Mouse (Mus musculus): Measurements from ENCODE around the gene Gipc3. TPM values are rescaled to one million over a fixed set of nuclear protein-coding genes. Genes with fewer than 3 reads are reported as not detected.
A peak's percentile ranks its signal among the peaks of the same experiment; 100 is the strongest.

The Gipc3 gene
- polyA plus RNA-seq, 1 experiment from 2014 or later: not detected

- WGBS: 21% methylated on average over 4 of the region's 10 CpGs
- ATAC-seq: no peak
Measured at GRCm38 (mm10) chr10:81328386-81328785, 14.7 kb downstream of the Gipc3 start, which contains the start of gene Tbxa2r. Gene Tbxa2r, plus strand, starts transcription at chr10:81328731.

GRCm38 (mm10) chr10:81327959-81328358 lies 15.1 kb downstream of the Gipc3 start:
- WGBS: 77% methylated on average over 2 of the region's 2 CpGs
- H3K27ac ChIP-seq (ENCODE audit: low read length): no peak overlapping the region
- no peak for ATAC-seq

More at GRCm38 (mm10) chr10:81328386-81328785, 14.7 kb downstream of the Gipc3 start, which contains the start of gene Tbxa2r:
- no peak within 1 kb of the TSS for H3K4me2 ChIP-seq (ENCODE audit: low read length)
- no peaks in the 10 kb centered on the region for H3K9me3 ChIP-seq (replicated peaks; ENCODE audit: control insufficient read depth, low read length, poor library complexity, severe bottlenecking)
- H3K27ac ChIP-seq (ENCODE audit: low read length): no peak within 1 kb of the TSS
- no peaks in the 10 kb centered on the region for H3K4me1 ChIP-seq (ENCODE audit: control insufficient read depth, insufficient read depth, low read length)
- peaks cover 31% of the 10 kb centered on the region for H3K36me3 ChIP-seq (ENCODE audit: control insufficient read depth, insufficient read depth, low read length)
- H3K4me3 ChIP-seq (ENCODE audit: low read depth, low read length): no peak within 1 kb of the TSS
- H3K27me3 ChIP-seq (ENCODE audit: control insufficient read depth, insufficient read depth, low read depth, low read length): peaks cover 16% of the 10 kb centered on the region
- 0 out of 2 replicates have a peak within 1 kb of the TSS, but pooled peaks have one; percentile 20 for H3K9ac ChIP-seq (ENCODE audit: low read depth, low read length)

GRCm38 (mm10) chr10:81326858-81327257 lies 16.2 kb downstream of the Gipc3 start:
- Histone ChIP-seq H3K9me3 (replicated peaks; ENCODE audit: control insufficient read depth, low read length, poor library complexity, severe bottlenecking) (no peaks in the 10 kb centered on the region), H3K27ac (ENCODE audit: low read length) (no peak overlapping the region), H3K27me3 (ENCODE audit: control insufficient read depth, insufficient read depth, low read depth, low read length) (peaks cover 3% of the 10 kb centered on the region; the same call in 1 of the 2 replicates), H3K4me1 (ENCODE audit: control insufficient read depth, insufficient read depth, low read length) (peaks cover 5% of the 10 kb centered on the region), H3K4me2 (ENCODE audit: low read length) (no peak overlapping the region), H3K36me3 (ENCODE audit: control insufficient read depth, insufficient read depth, low read length) (peaks cover 40% of the 10 kb centered on the region), H3K9ac (ENCODE audit: low read depth, low read length) (no peak overlapping the region), H3K4me3 (ENCODE audit: low read depth, low read length) (no peak overlapping the region)
- ATAC-seq: no peak
- WGBS: 92% methylated on average over 6 of the region's 6 CpGs

More at GRCm38 (mm10) chr10:81327959-81328358, 15.1 kb downstream of the Gipc3 start:
- no peak overlapping the region for H3K9ac ChIP-seq (ENCODE audit: low read depth, low read length)
- peaks cover 35% of the 10 kb centered on the region for H3K36me3 ChIP-seq (ENCODE audit: control insufficient read depth, insufficient read depth, low read length)
- no peak overlapping the region for H3K4me2 ChIP-seq (ENCODE audit: low read length)
- no peaks in the 10 kb centered on the region for H3K9me3 ChIP-seq (replicated peaks; ENCODE audit: control insufficient read depth, low read length, poor library complexity, severe bottlenecking)
- peaks cover 11% of the 10 kb centered on the region for H3K27me3 ChIP-seq (ENCODE audit: control insufficient read depth, insufficient read depth, low read depth, low read length)
- no peak overlapping the region for H3K4me3 ChIP-seq (ENCODE audit: low read depth, low read length)
- H3K4me1 ChIP-seq (ENCODE audit: control insufficient read depth, insufficient read depth, low read length): no peaks in the 10 kb centered on the region

- no peak overlapping the region for H3K27ac ChIP-seq (ENCODE audit: low read length)
- WGBS: 94% methylated on average over 18 of the region's 18 CpGs
- H3K4me3 ChIP-seq (ENCODE audit: low read depth, low read length): no peak overlapping the region
- H3K4me1 ChIP-seq (ENCODE audit: control insufficient read depth, insufficient read depth, low read length): peaks cover 9% of the 10 kb centered on the region
- no peaks in the 10 kb centered on the region for H3K9me3 ChIP-seq (replicated peaks; ENCODE audit: control insufficient read depth, low read length, poor library complexity, severe bottlenecking)
- no peak overlapping the region for H3K9ac ChIP-seq (ENCODE audit: low read depth, low read length)
- ATAC-seq: no peak
- no peaks in the 10 kb centered on the region for H3K27me3 ChIP-seq (ENCODE audit: control insufficient read depth, insufficient read depth, low read depth, low read length)
- peaks cover 40% of the 10 kb centered on the region for H3K36me3 ChIP-seq (ENCODE audit: control insufficient read depth, insufficient read depth, low read length)
- no peak overlapping the region for H3K4me2 ChIP-seq (ENCODE audit: low read length)
Measured at GRCm38 (mm10) chr10:81325781-81326180, 17.3 kb downstream of the Gipc3 start.

- WGBS: 96% methylated on average over 21 of the region's 21 CpGs
- no peak overlapping the region for H3K27ac ChIP-seq (ENCODE audit: low read length)
- H3K9me3 ChIP-seq (replicated peaks; ENCODE audit: control insufficient read depth, low read length, poor library complexity, severe bottlenecking): no peaks in the 10 kb centered on the region
- ATAC-seq: no peak
- H3K36me3 ChIP-seq (ENCODE audit: control insufficient read depth, insufficient read depth, low read length): peaks cover 40% of the 10 kb centered on the region
- H3K9ac ChIP-seq (ENCODE audit: low read depth, low read length): no peak overlapping the region
- H3K27me3 ChIP-seq (ENCODE audit: control insufficient read depth, insufficient read depth, low read depth, low read length): no peaks in the 10 kb centered on the region
- H3K4me1 ChIP-seq (ENCODE audit: control insufficient read depth, insufficient read depth, low read length): peaks cover 9% of the 10 kb centered on the region
- no peak overlapping the region for H3K4me3 ChIP-seq (ENCODE audit: low read depth, low read length)
- no peak overlapping the region for H3K4me2 ChIP-seq (ENCODE audit: low read length)
Measured at GRCm38 (mm10) chr10:81325176-81325575, 17.9 kb downstream of the Gipc3 start.

- H3K4me2 ChIP-seq (ENCODE audit: low read length): no peak overlapping the region
- ATAC-seq: no peak
- no peaks in the 10 kb centered on the region for H3K27me3 ChIP-seq (ENCODE audit: control insufficient read depth, insufficient read depth, low read depth, low read length)
- peaks cover 40% of the 10 kb centered on the region for H3K36me3 ChIP-seq (ENCODE audit: control insufficient read depth, insufficient read depth, low read length)
- H3K4me1 ChIP-seq (ENCODE audit: control insufficient read depth, insufficient read depth, low read length): peaks cover 20% of the 10 kb centered on the region
- no peak overlapping the region for H3K4me3 ChIP-seq (ENCODE audit: low read depth, low read length)
- WGBS: 95% methylated on average over 18 of the region's 18 CpGs
- no peaks in the 10 kb centered on the region for H3K9me3 ChIP-seq (replicated peaks; ENCODE audit: control insufficient read depth, low read length, poor library complexity, severe bottlenecking)
- H3K9ac ChIP-seq (ENCODE audit: low read depth, low read length): no peak overlapping the region
- H3K27ac ChIP-seq (ENCODE audit: low read length): no peak overlapping the region
Measured at GRCm38 (mm10) chr10:81323791-81324530, 19.1 kb downstream of the Gipc3 start.

GRCm38 (mm10) chr10:81323141-81323775 lies 19.8 kb downstream of the Gipc3 start:
- Histone ChIP-seq H3K36me3 (ENCODE audit: control insufficient read depth, insufficient read depth, low read length) (peaks cover 43% of the 10 kb centered on the region), H3K27ac (ENCODE audit: low read length) (no peak overlapping the region), H3K4me1 (ENCODE audit: control insufficient read depth, insufficient read depth, low read length) (peaks cover 21% of the 10 kb centered on the region), H3K9ac (ENCODE audit: low read depth, low read length) (no peak overlapping the region), H3K4me3 (ENCODE audit: low read depth, low read length) (no peak overlapping the region), H3K27me3 (ENCODE audit: control insufficient read depth, insufficient read depth, low read depth, low read length) (no peaks in the 10 kb centered on the region), H3K9me3 (replicated peaks; ENCODE audit: control insufficient read depth, low read length, poor library complexity, severe bottlenecking) (no peaks in the 10 kb centered on the region), H3K4me2 (ENCODE audit: low read length) (no peak overlapping the region)
- WGBS: 93% methylated on average over 23 of the region's 23 CpGs
- no peak for ATAC-seq

GRCm38 (mm10) chr10:81322444-81322843 lies 20.6 kb downstream of the Gipc3 start:
- WGBS: 95% methylated on average over 27 of the region's 27 CpGs
- ATAC-seq: no peak
- H3K36me3 ChIP-seq (ENCODE audit: control insufficient read depth, insufficient read depth, low read length): peaks cover 44% of the 10 kb centered on the region

GRCm38 (mm10) chr10:81321436-81321835 lies 21.6 kb downstream of the Gipc3 start:
- peak overlapping the region; percentile 78 for H3K4me3 ChIP-seq (ENCODE audit: low read depth, low read length)
- peaks cover 43% of the 10 kb centered on the region for H3K36me3 ChIP-seq (ENCODE audit: control insufficient read depth, insufficient read depth, low read length)
- no peaks in the 10 kb centered on the region for H3K27me3 ChIP-seq (ENCODE audit: control insufficient read depth, insufficient read depth, low read depth, low read length)
- H3K9me3 ChIP-seq (replicated peaks; ENCODE audit: control insufficient read depth, low read length, poor library complexity, severe bottlenecking): no peaks in the 10 kb centered on the region
- H3K4me1 ChIP-seq (ENCODE audit: control insufficient read depth, insufficient read depth, low read length): peaks cover 21% of the 10 kb centered on the region
- WGBS: 3% methylated on average over 19 of the region's 20 CpGs
- peak; percentile 3 for ATAC-seq
- peak overlapping the region; percentile 88 for H3K27ac ChIP-seq (ENCODE audit: low read length)
- H3K4me2 ChIP-seq (ENCODE audit: low read length): peak overlapping the region; percentile 68
- peak overlapping the region; percentile 77 for H3K9ac ChIP-seq (ENCODE audit: low read depth, low read length)

More at GRCm38 (mm10) chr10:81322444-81322843, 20.6 kb downstream of the Gipc3 start:
- no peaks in the 10 kb centered on the region for H3K27me3 ChIP-seq (ENCODE audit: control insufficient read depth, insufficient read depth, low read depth, low read length)
- H3K9ac ChIP-seq (ENCODE audit: low read depth, low read length): no peak overlapping the region
- no peak overlapping the region for H3K4me3 ChIP-seq (ENCODE audit: low read depth, low read length)
- no peak overlapping the region for H3K27ac ChIP-seq (ENCODE audit: low read length)
- no peaks in the 10 kb centered on the region for H3K9me3 ChIP-seq (replicated peaks; ENCODE audit: control insufficient read depth, low read length, poor library complexity, severe bottlenecking)
- peaks cover 21% of the 10 kb centered on the region for H3K4me1 ChIP-seq (ENCODE audit: control insufficient read depth, insufficient read depth, low read length)
- H3K4me2 ChIP-seq (ENCODE audit: low read length): no peak overlapping the region; the same call in 1 of the 2 replicates

Data from midbrain, embryonic 16.5 days (tissue).